Mouse (Mus musculus): ENCODE measurements around the gene Rfx8. TPM values are rescaled to one million over a fixed set of nuclear protein-coding genes. Genes with fewer than 3 reads are reported as not detected.

Rfx8 gene
- 0.09 and 0.64 TPM in 2 replicates for polyA plus RNA-seq (2012; rRNA removed; ENCODE audit: low replicate concordance)

DNA sequence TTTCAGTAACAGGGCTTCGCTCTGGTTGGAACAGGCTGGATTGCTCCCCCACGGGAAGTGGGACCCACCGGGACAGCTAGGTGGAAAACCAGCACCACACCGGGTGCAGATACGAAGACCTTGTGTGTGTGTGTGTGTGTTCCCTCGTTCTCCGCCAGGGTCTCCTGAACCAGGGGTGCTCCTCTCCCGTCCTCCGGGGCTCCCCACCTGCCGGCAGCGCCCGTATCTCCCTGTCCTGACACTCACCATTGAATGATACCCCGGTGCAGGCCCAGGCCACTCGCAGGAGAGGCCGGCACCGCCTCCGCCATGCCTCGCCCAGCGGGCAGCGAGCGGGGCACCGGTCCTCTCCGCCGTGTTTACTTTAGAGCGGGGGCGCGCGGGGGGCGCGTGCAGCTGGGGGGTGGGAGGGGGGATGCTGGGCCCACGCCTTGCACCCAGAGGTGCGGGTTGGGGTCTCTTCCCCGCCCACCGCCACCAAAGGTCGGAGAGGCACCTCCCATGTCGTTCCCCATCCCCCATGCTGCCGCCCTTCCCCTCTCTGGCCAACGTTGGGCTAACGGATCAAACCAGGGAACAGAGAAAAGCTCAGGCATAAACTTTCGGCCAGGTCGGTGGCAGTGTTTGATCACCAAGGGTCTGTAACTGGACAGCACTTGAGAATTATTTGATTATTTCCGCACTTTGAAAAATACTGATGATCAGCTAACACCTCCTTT lies at the start of gene Rfx8:
Rfx8 (minus strand) TSS at position 366 of the 719 bp plus-strand sequence.

DNA sequence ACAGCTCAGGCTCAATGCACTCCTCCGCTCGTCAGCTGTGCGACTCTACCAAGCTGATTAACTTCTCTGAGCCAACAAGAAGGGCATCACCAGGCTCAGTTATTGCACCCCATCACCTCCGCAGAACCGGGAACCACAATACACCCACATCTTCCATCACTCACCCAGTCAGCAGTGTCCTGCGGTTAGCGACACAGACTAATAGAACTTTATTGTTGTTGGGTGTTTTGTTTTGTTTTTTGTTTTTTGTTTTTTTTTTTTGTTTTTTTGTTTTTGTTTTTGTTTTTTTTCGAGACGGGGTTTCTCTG lies 69.6 kb downstream of the Rfx8 start, which contains the start of gene Creg2:
Creg2 (minus strand) TSS at position 234 of the 308 bp plus-strand sequence.

Other genes starting within 250 kb of the Rfx8 start
- 8.0 and 23.3 TPM in 2 replicates for gene Tbc1d8, start 242.2 kb downstream of the Rfx8 start, polyA plus RNA-seq (2012; rRNA removed; ENCODE audit: low replicate concordance)
- gene Cnot11, start 186.0 kb downstream of the Rfx8 start, polyA plus RNA-seq (2012; rRNA removed; ENCODE audit: low replicate concordance) = 10.7 and 22.8 TPM in 2 replicates
- 16.1 and 27.6 TPM in 2 replicates for gene Rnf149, start 143.6 kb downstream of the Rfx8 start, polyA plus RNA-seq (2012; rRNA removed; ENCODE audit: low replicate concordance)
- gene Creg2, start 69.5 kb downstream of the Rfx8 start, polyA plus RNA-seq (2012; rRNA removed; ENCODE audit: low replicate concordance) = 0.03 and 0.41 TPM in 2 replicates
- not detected in 2 replicates for gene Gm3646, start 84.3 kb upstream of the Rfx8 start, polyA plus RNA-seq (2012; rRNA removed; ENCODE audit: low replicate concordance)
- gene Map4k4, start 179.9 kb upstream of the Rfx8 start, polyA plus RNA-seq (2012; rRNA removed; ENCODE audit: low replicate concordance) = 102 and 106 TPM in 2 replicates

Data from subcutaneous adipose tissue, adult 2 months (tissue).